Mouse (Mus musculus) MEL (cell line): ENCODE data around the gene Miga1. TPM values are rescaled to one million over a fixed set of nuclear protein-coding genes. Genes with fewer than 3 reads are reported as not detected.

Source experiments
- DNase-seq: peaks from one replicate; pipeline ENCODE4 v3.0.0; 2011; ENCODE audit warnings: low read depth, low spot score
- H3K27ac ChIP-seq: 2 replicates; pipeline ENCODE4 v1.5.1; 2012; ENCODE audit warnings: low read depth, mild to moderate bottlenecking, control low read depth, low read length, moderate library complexity; ENCODE audit not compliant: control insufficient read depth
- H3K27me3 ChIP-seq, 2 experiments: fragments of 150-350 bp in 1 of 2; sonication (generic) in 1 of 2; 2 replicates each; pipeline ENCODE4 v1.6.1; 2012; ENCODE audit warnings: low read length in 2 of 2, mild to moderate bottlenecking in 2 of 2, improper control_type of control experiment in 1 of 2, moderate library complexity in 1 of 2; ENCODE audit not compliant: insufficient read depth in 2 of 2, control insufficient read depth in 1 of 2
- H3K36me3 ChIP-seq, 2 experiments: 2 replicates each; pipeline ENCODE4 v1.6.1; 2012 to 2014; ENCODE audit warnings: low read length in 2 of 2, improper control_type of control experiment in 1 of 2, inconsistent platforms in 1 of 2, mild to moderate bottlenecking in 1 of 2; ENCODE audit not compliant: insufficient read depth in 2 of 2, control insufficient read depth in 1 of 2
- H3K4me1 ChIP-seq, 2 experiments: fragments of 150-350 bp in 1 of 2; sonication (generic) in 1 of 2; 2 replicates each; pipeline ENCODE4 v1.6.1; 2012; ENCODE audit warnings: low read length in 2 of 2, improper control_type of control experiment in 1 of 2, mild to moderate bottlenecking in 1 of 2; ENCODE audit not compliant: insufficient read depth in 2 of 2, control insufficient read depth in 1 of 2
- H3K4me3 ChIP-seq, 2 experiments: fragments of 150-350 bp in 1 of 2; sonication (generic) in 1 of 2; 2 replicates each; pipeline ENCODE4 v1.5.1; 2012; ENCODE audit warnings: low read depth in 2 of 2, low read length in 2 of 2, mild to moderate bottlenecking in 2 of 2, moderate library complexity in 2 of 2, control low read depth in 1 of 2, improper control_type of control experiment in 1 of 2; ENCODE audit not compliant: control insufficient read depth in 1 of 2, insufficient read depth in 1 of 2
- H3K79me2 ChIP-seq: 2 replicates; pipeline ENCODE4 v1.6.1; 2012; ENCODE audit warnings: mild to moderate bottlenecking, low read length, moderate library complexity; ENCODE audit not compliant: control insufficient read depth, poor library complexity, insufficient read depth
- H3K9ac ChIP-seq: 2 replicates; pipeline ENCODE4 v1.6.1; 2012; ENCODE audit warnings: low read depth, mild to moderate bottlenecking, control low read depth, low read length, moderate library complexity; ENCODE audit not compliant: control insufficient read depth, poor library complexity, severe bottlenecking
- H3K9me3 ChIP-seq: fragments of 150-350 bp; sonication (generic); replicated peaks from 2 replicates; pipeline ENCODE4 v1.6.1; 2012; ENCODE audit warnings: mild to moderate bottlenecking, low read length, improper control_type of control experiment, moderate library complexity; ENCODE audit not compliant: insufficient read depth
- CHD1 ChIP-seq: IDR thresholded peaks from 2 replicates; pipeline ENCODE4 v1.6.1; 2012; ENCODE audit warnings: low read depth, mild to moderate bottlenecking, inconsistent platforms, low read length, improper control_type of control experiment
- CHD2 ChIP-seq: IDR thresholded peaks from 2 replicates; pipeline ENCODE4 v1.6.1; 2011; ENCODE audit warnings: low read length, improper control_type of control experiment
- CTCF ChIP-seq, 3 experiments: IDR thresholded peaks in 2 of 3; conservative IDR thresholded peaks in 1 of 3; 2 replicates each; pipeline ENCODE4 v1.5.1; 2011 to 2012; ENCODE audit warnings: low read length in 3 of 3, low read depth in 2 of 3, mild to moderate bottlenecking in 2 of 3, improper control_type of control experiment in 1 of 3, inconsistent platforms in 1 of 3, mixed read lengths in 1 of 3, moderate library complexity in 1 of 3; ENCODE audit not compliant: control insufficient read depth in 1 of 3, insufficient read depth in 1 of 3, poor library complexity in 1 of 3, severe bottlenecking in 1 of 3
- ETS1 ChIP-seq: IDR thresholded peaks from 2 replicates; pipeline ENCODE4 v1.6.1; 2012; ENCODE audit warnings: low read depth, mild to moderate bottlenecking, inconsistent platforms, low read length, improper control_type of control experiment, moderate library complexity
- MAZ ChIP-seq: IDR thresholded peaks from 2 replicates; pipeline ENCODE4 v1.6.1; 2012; ENCODE audit warnings: low read depth, mild to moderate bottlenecking, inconsistent platforms, low read length, improper control_type of control experiment
- MYB ChIP-seq: IDR thresholded peaks from 2 replicates; pipeline ENCODE4 v1.6.1; 2011; ENCODE audit warnings: mild to moderate bottlenecking, low read depth, low read length, improper control_type of control experiment
- NELFE ChIP-seq: IDR thresholded peaks from 2 replicates; pipeline ENCODE4 v1.6.1; 2011; ENCODE audit warnings: low read depth, low read length, improper control_type of control experiment
- NRF1 ChIP-seq: IDR thresholded peaks from 2 replicates; pipeline ENCODE4 v1.6.1; 2014; ENCODE audit warnings: low read depth, mild to moderate bottlenecking, inconsistent platforms, low read length, improper control_type of control experiment, moderate library complexity; ENCODE audit not compliant: poor library complexity, insufficient read depth, severe bottlenecking
- POLR2A ChIP-seq, 2 experiments: IDR thresholded peaks; 2 replicates each; pipeline ENCODE4 v1.6.1; 2011 to 2012; ENCODE audit warnings: low read length in 2 of 2, mild to moderate bottlenecking in 2 of 2, control low read depth in 1 of 2, improper control_type of control experiment in 1 of 2, low read depth in 1 of 2, moderate library complexity in 1 of 2; ENCODE audit not compliant: control insufficient read depth in 1 of 2, insufficient read depth in 1 of 2, poor library complexity in 1 of 2
- POLR2AphosphoS5 ChIP-seq: IDR thresholded peaks from 2 replicates; pipeline ENCODE4 v1.6.1; 2012; ENCODE audit warnings: low read depth, borderline replicate concordance, mild to moderate bottlenecking, inconsistent platforms, low read length, moderate library complexity, mixed read lengths
- RAD21 ChIP-seq: IDR thresholded peaks from 2 replicates; pipeline ENCODE4 v1.6.1; 2011; ENCODE audit warnings: mild to moderate bottlenecking, low read depth, low read length, improper control_type of control experiment
- RCOR1 ChIP-seq: IDR thresholded peaks from 2 replicates; pipeline ENCODE4 v1.6.1; 2012; ENCODE audit warnings: low read depth, mild to moderate bottlenecking, inconsistent platforms, low read length, improper control_type of control experiment
- SMC3 ChIP-seq: IDR thresholded peaks from 2 replicates; pipeline ENCODE4 v1.6.1; 2011; ENCODE audit warnings: low read depth, low read length, improper control_type of control experiment
- TBP ChIP-seq: IDR thresholded peaks from 2 replicates; pipeline ENCODE4 v1.8.0; 2011; ENCODE audit warnings: low read depth, low read length, improper control_type of control experiment
- TCF12 ChIP-seq: IDR thresholded peaks from 2 replicates; pipeline ENCODE4 v1.6.1; 2014; ENCODE audit warnings: low read depth, mild to moderate bottlenecking, inconsistent platforms, low read length, improper control_type of control experiment, moderate library complexity
- USF2 ChIP-seq, 2 experiments: IDR thresholded peaks; 2 replicates each; pipeline ENCODE4 v1.6.1; 2011 to 2012; ENCODE audit warnings: improper control_type of control experiment in 2 of 2, low read length in 2 of 2, borderline replicate concordance in 1 of 2, inconsistent platforms in 1 of 2, low read depth in 1 of 2, mild to moderate bottlenecking in 1 of 2; ENCODE audit not compliant: insufficient read depth in 1 of 2
- ZC3H11A ChIP-seq: IDR thresholded peaks from 2 replicates; pipeline ENCODE4 v1.6.1; 2012; ENCODE audit warnings: low read depth, mild to moderate bottlenecking, inconsistent platforms, low read length, improper control_type of control experiment
- ZKSCAN1 ChIP-seq: IDR thresholded peaks from 2 replicates; pipeline ENCODE4 v1.6.1; 2012; ENCODE audit warnings: low read depth, mild to moderate bottlenecking, inconsistent platforms, low read length, improper control_type of control experiment, moderate library complexity
- ZMIZ1 ChIP-seq: IDR thresholded peaks from 2 replicates; pipeline ENCODE4 v1.6.1; 2012; ENCODE audit warnings: low read depth, mild to moderate bottlenecking, inconsistent platforms, low read length, improper control_type of control experiment, moderate library complexity
- polyA plus RNA-seq, 2 experiments: library from polyadenylated mRNA; stranded (reverse) in 1 of 2; unstranded in 1 of 2; fragments of >175 nt in 1 of 2; fragments of >200 nt in 1 of 2; gene quantifications; 2 replicates each; pipeline versions ENCODE4 v1.2.1 to v1.2.4; 2012; ENCODE audit warnings: low replicate concordance in 2 of 2, low read depth in 1 of 2; ENCODE audit not compliant: insufficient read length in 2 of 2, insufficient read depth in 1 of 2, missing spikeins in 1 of 2
- total RNA-seq: library from RNA; depleted of rRNA; stranded (reverse); fragments of 300-350 nt; gene quantifications from 2 replicates; pipeline ENCODE4 v1.2.3, GENCODE M21; 2012

The Miga1 gene
- total and polyA plus RNA-seq, 3 experiments = 14.2 to 16.2 TPM; not detected in 1

DNA sequence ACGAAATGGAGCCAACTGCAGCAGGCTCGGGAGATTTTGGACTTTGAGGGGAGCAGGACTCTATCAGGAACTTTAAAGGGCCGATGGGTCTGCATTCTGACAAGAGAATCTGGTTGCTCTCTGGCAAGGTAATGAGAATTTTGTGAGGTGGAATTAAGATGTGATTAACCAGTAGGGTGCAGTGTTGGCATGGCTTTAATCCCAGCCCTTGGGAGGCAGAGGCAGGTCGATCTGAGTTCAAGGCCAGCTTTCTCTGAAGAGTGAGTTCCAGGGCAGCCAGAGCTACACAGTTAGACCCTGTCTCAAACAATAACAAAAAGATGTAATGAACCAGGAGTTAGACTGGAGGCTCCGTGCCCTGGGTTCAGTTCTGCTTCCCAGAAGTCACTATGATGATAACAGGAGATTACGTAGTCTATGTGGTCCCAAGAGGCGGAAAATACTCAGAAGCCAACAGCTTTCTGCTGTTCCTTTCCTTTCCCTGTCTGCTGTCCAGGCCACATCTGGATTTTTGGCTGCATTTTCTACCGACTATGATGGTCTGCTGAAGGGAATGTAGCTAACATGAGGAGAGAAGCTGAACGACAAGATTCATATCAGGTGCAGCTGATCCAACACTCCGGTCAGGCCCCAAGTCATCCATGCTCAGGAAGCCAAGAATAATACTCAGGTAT is 19.1 kb downstream of the Miga1 start:
- H3K4me1 ChIP-seq = peaks cover 2 to 8% of the 10 kb centered on the region in 2 experiments; a peak in 3 of 4 replicates
- peaks cover 1 to 5% of the 10 kb centered on the region in 2 experiments for H3K36me3 ChIP-seq
- TF ChIP-seq USF2 (IDR thresholded peaks at IDR 0.05; ENCODE audit: borderline replicate concordance in 1 of 2, insufficient read depth in 1 of 2, low read depth in 1 of 2, low read length in 2 of 2) (no peak), SMC3 (peak; percentile 17; the same call in 1 of the 2 replicates), MAZ (no peak), CHD2 (no peak), CTCF (IDR thresholded peaks at IDR 0.05 in 2 of 3, conservative IDR thresholded peaks at IDR 0.05 in 1 of 3; ENCODE audit: control insufficient read depth in 1 of 3, insufficient read depth in 1 of 3, low read depth in 2 of 3, low read length in 3 of 3, poor library complexity in 1 of 3, severe bottlenecking in 1 of 3) (peak in 2 of 3 experiments; percentile 7 to 31; a peak in 2 of 6 replicates), ZC3H11A (peak; percentile 22; the same call in 1 of the 2 replicates), POLR2AphosphoS5 (no peak), POLR2A (IDR thresholded peaks at IDR 0.05; ENCODE audit: control insufficient read depth in 1 of 2, insufficient read depth in 1 of 2, low read depth in 1 of 2, low read length in 2 of 2, poor library complexity in 1 of 2) (no peak), MYB (no peak), ZMIZ1 (no peak), CHD1 (no peak), RCOR1 (no peak), ZKSCAN1 (no peak), ETS1 (no peak), TCF12 (no peak), RAD21 (peak; percentile 36), NRF1 (no peak), NELFE (no peak), TBP (no peak)
- TF ChIP-seq, all 39 proteins: peak for 4
- Histone ChIP-seq H3K4me3 (no peak overlapping the region), H3K27ac (no peak overlapping the region), H3K9ac (no peak overlapping the region), H3K27me3 (no peaks in the 10 kb centered on the region), H3K79me2 (no peaks in the 10 kb centered on the region), H3K9me3 (no peaks in the 10 kb centered on the region)
- DNase-seq = no peak
